Mouse (Mus musculus) C2C12 (cell line): ENCODE results near the gene Tnks2. TPM values are rescaled to one million over a fixed set of nuclear protein-coding genes. Genes with fewer than 3 reads are reported as not detected.

Source experiments
- H3K27me3 ChIP-seq: one replicate; pipeline ENCODE4 v1.6.1; 2011; ENCODE audit not compliant: control insufficient read depth, insufficient read depth, insufficient read length
- H3K36me3 ChIP-seq: one replicate; pipeline ENCODE4 v1.6.1; 2011; ENCODE audit not compliant: control insufficient read depth, insufficient read depth
- H3K4me3 ChIP-seq: one replicate; pipeline ENCODE4 v1.5.1; 2011; ENCODE audit warnings: mild to moderate bottlenecking, control low read depth; ENCODE audit not compliant: poor library complexity, insufficient read depth, severe bottlenecking
- H3K79me2 ChIP-seq: one replicate; pipeline ENCODE4 v1.6.1; 2011; ENCODE audit not compliant: control insufficient read depth, insufficient read depth
- H3K79me3 ChIP-seq: one replicate; pipeline ENCODE4 v1.6.1; 2011; ENCODE audit warnings: low read depth, control low read depth
- H3ac ChIP-seq: one replicate; pipeline ENCODE3; 2011; ENCODE audit warnings: low read depth; ENCODE audit not compliant: control insufficient read depth, insufficient read length
- CEBPB ChIP-seq: IDR thresholded peaks from one replicate; pipeline ENCODE4 v1.6.1; 2011; ENCODE audit warnings: low read depth, mild to moderate bottlenecking, control low read depth, moderate library complexity
- CTCF ChIP-seq: IDR thresholded peaks from one replicate; pipeline ENCODE4 v1.5.1; 2011; ENCODE audit not compliant: control insufficient read depth, insufficient read depth, insufficient read length
- FOSL1 ChIP-seq: IDR thresholded peaks from one replicate; pipeline ENCODE4 v1.8.0; 2011; ENCODE audit warnings: mild to moderate bottlenecking, low read length; ENCODE audit not compliant: poor library complexity, insufficient read depth, severe bottlenecking
- MAX ChIP-seq: IDR thresholded peaks from one replicate; pipeline ENCODE4 v1.6.1; 2011; ENCODE audit warnings: mild to moderate bottlenecking, control low read depth
- MYOD1 ChIP-seq: IDR thresholded peaks from one replicate; pipeline ENCODE4 v1.6.1; 2011; ENCODE audit warnings: low read depth; ENCODE audit not compliant: control insufficient read depth, insufficient read length
- MYOG ChIP-seq: IDR thresholded peaks from one replicate; pipeline ENCODE4 v1.6.1; 2011; ENCODE audit not compliant: control insufficient read depth, insufficient read length; ENCODE audit errors: extremely low read depth
- USF1 ChIP-seq: IDR thresholded peaks from one replicate; pipeline ENCODE4 v1.6.1; 2011; ENCODE audit warnings: low read depth, mild to moderate bottlenecking, control low read depth, moderate library complexity
- long read RNA-seq, 2 experiments: library from polyadenylated mRNA; unstranded; transcript quantifications; one replicate each; pipeline ENCODE4 v2.0.0; 2019 to 2020
- polyA plus RNA-seq: library from polyadenylated mRNA; unstranded; fragments of >200 nt; fragmentation: generic; extraction: Trizol; gene quantifications from one replicate; pipeline ENCODE4 v1.2.1, GENCODE M21; 2012; ENCODE audit warnings: missing spikeins

The Tnks2 gene
- polyA plus RNA-seq, result 24.1 TPM
- long read RNA-seq, experiment 1, partial matches to known transcripts, result 3 of 9 reads
- long read RNA-seq, experiment 1, other reads (novel, unspliced or antisense), result 6 of 9 reads
- long read RNA-seq, experiment 2, full-length matches to known transcripts, result 1 of 26 reads
- long read RNA-seq, experiment 2, partial matches to known transcripts, result 23 of 26 reads
- long read RNA-seq, experiment 2, other reads (novel, unspliced or antisense), result 2 of 26 reads

GRCm38 (mm10) chr19:36833788-36834531 lies at the start of gene Tnks2:
TSS of gene Tnks2 (plus strand) at chr19:36834232.
- H3ac ChIP-seq, result peak within 1 kb of the TSS; percentile 98
- TF ChIP-seq CTCF (no peak), MAX (no peak), MYOG (no peak), CEBPB (no peak), USF1 (no peak), FOSL1 (no peak), MYOD1 (no peak)
- no peaks in the 10 kb centered on the region for H3K27me3 ChIP-seq
- peaks cover 42% of the 10 kb centered on the region for H3K79me3 ChIP-seq
- peak within 1 kb of the TSS; percentile 78 for H3K4me3 ChIP-seq
- H3K36me3 ChIP-seq, result peaks cover 12% of the 10 kb centered on the region
- H3K79me2 ChIP-seq, result peaks cover 52% of the 10 kb centered on the region

- H3K27me3 ChIP-seq, result no peaks in the 10 kb centered on the region
- H3K79me3 ChIP-seq, result no peaks in the 10 kb centered on the region
- H3K4me3 ChIP-seq, result no peak overlapping the region
- no peaks in the 10 kb centered on the region for H3K79me2 ChIP-seq
- H3K36me3 ChIP-seq, result no peaks in the 10 kb centered on the region
- H3ac ChIP-seq, result no peak overlapping the region
- no peak for TF ChIP-seq CTCF
- TF ChIP-seq MYOD1, result no peak
- no peak for TF ChIP-seq FOSL1
- no peak for TF ChIP-seq USF1
- TF ChIP-seq MAX, result no peak
- TF ChIP-seq CEBPB, result no peak
- TF ChIP-seq MYOG, result no peak
These were observed 43.9 kb upstream of the Tnks2 start for GRCm38 (mm10) chr19:36789873-36790733.

GRCm38 (mm10) chr19:36792589-36792988 lies 41.4 kb upstream of the Tnks2 start:
- H3K79me2 ChIP-seq, result no peaks in the 10 kb centered on the region
- TF ChIP-seq USF1 (no peak), CEBPB (no peak), MYOD1 (no peak), CTCF (no peak), MYOG (no peak), MAX (no peak)
- H3K79me3 ChIP-seq, result no peaks in the 10 kb centered on the region
- no peaks in the 10 kb centered on the region for H3K27me3 ChIP-seq
- H3ac ChIP-seq, result no peak overlapping the region
- no peaks in the 10 kb centered on the region for H3K36me3 ChIP-seq
- no peak overlapping the region for H3K4me3 ChIP-seq

- no peaks in the 10 kb centered on the region for H3K79me2 ChIP-seq
- no peak for TF ChIP-seq FOSL1
- TF ChIP-seq CTCF, result no peak
- TF ChIP-seq MYOG, result no peak
- no peak for TF ChIP-seq USF1
- no peak for TF ChIP-seq MAX
- TF ChIP-seq CEBPB, result no peak
- TF ChIP-seq MYOD1, result no peak
- no peak overlapping the region for H3K4me3 ChIP-seq
These were observed 40.6 kb upstream of the Tnks2 start for GRCm38 (mm10) chr19:36793450-36793849.

GRCm38 (mm10) chr19:36794008-36794407 lies 40.0 kb upstream of the Tnks2 start:
- Histone ChIP-seq H3K79me2 (no peaks in the 10 kb centered on the region), H3K4me3 (no peak overlapping the region), H3K36me3 (no peaks in the 10 kb centered on the region), H3K79me3 (no peaks in the 10 kb centered on the region), H3ac (no peak overlapping the region), H3K27me3 (no peaks in the 10 kb centered on the region)
- TF ChIP-seq MAX (no peak), MYOD1 (no peak), USF1 (no peak), MYOG (no peak), CEBPB (no peak), CTCF (no peak), FOSL1 (no peak)

More at GRCm38 (mm10) chr19:36793450-36793849, 40.6 kb upstream of the Tnks2 start:
- no peak overlapping the region for H3ac ChIP-seq
- no peaks in the 10 kb centered on the region for H3K27me3 ChIP-seq
- no peaks in the 10 kb centered on the region for H3K36me3 ChIP-seq
- H3K79me3 ChIP-seq, result no peaks in the 10 kb centered on the region
